Mouse (Mus musculus): ENCODE measurements around the gene Hmgb2.
"Not testable (repeated sequence)": the region's sequence is repeated elsewhere in the genome, so short reads cannot be mapped to it uniquely, and the experiment has no call there.

Gene Hmgb2

DNA sequence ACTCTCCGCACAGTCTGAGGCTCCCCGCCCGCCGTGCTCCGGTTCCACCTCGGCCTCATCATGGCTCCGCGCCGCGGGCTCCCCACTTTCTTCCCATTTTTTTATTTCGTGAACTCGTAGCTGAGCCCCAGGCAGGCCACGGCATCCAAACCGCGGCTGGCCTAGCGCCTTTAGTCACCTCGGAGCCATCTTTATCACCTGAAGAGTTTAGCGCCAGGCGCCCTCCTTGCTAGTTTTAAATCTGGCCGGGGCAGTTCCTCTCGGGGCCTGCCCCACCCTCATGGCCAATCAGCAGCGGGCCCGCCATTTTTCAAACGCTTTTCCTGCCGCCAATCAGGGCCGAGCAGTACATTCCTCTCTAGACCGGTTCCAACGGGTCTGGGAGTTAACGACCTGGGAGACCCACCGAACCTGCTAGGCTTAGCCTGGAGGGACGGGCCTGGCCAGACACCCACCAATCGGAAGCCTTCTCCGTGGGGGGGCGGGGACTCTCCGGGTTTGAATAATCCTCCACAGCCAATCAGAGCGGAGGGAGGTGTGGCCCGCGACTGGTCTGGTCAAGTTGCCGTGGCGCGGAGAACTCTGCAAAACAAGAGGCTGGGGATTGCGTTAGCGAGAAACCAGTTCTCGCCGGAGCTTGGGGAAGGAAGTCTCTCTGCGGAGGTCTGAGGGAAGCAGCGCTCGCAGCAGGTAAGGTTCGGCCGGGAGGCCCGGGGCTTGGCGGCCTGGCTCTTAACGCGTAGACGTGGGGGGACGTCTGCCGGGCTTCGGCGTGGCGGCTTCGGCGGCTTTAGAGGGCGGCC is at the start of gene Hmgb2:
TSS of gene Hmgb2 (plus strand) at position 592 of the 803 bp plus-strand sequence.
- peak; percentile 95 for DNase-seq (ENCODE audit: low spot score)

DNA sequence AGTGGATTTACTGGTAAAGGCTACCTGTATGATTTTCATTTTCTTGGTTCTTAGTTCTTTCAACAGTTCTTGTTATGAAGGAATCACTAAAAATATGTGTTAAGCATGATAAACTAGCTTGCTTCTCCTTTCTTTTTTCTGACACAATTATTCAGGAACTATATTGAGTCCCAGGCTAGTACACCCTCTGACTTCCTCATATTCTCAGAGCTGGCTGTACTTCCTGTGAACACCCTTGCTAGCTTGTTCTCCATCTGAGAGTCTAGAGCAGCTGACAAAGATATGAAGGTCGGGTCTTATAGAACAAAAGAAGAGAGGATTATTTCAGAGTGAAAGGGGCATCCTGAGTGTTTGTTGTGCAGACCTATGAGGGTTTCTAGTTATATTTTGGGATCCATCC is 48.9 kb upstream of the Hmgb2 start:
- DNase-seq (ENCODE audit: low spot score), result no peak

DNA sequence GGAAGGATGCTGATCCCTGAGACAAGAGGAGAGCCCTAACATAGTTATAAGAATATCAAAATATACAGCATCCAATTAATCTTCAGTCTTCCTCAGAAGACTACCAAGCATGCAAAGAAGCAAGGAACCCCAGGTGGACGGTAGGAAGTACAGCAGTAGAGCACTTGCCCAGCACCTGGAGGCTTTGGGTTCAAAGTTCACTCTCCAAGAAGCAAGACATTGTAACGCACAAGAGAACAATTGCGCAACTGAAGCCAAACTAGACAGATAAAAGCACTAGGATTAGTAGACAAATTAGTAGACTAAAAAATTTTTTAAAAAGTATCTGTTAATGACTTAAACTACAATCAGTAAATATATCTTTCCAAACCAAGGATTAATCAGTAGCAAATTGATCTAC is 48.0 kb upstream of the Hmgb2 start:
- DNase-seq (ENCODE audit: low spot score), result no peak

GRCm38 (mm10) chr8:57468624-57469023 is 43.1 kb upstream of the Hmgb2 start:
- DNase-seq (ENCODE audit: low spot score), result peak; percentile 2

DNA sequence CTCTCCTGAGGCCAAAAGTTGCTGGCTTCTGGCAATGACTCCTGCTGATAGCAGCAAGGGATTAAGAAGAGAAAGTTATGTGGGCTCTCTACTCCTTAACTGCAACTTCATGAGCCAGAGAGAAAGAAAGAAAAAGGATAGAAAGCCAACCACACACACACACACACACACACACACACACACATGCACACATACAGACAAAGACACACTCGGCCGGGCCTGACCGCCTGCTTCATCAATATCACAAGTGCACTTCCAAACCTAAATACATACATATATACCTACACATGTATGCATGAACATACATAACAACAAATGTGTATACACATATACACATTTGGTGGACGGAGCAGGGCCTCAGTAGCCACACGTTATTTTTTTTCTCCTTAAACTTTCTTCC is 40.8 kb upstream of the Hmgb2 start:
- DNase-seq (ENCODE audit: low spot score), result no peak

DNA sequence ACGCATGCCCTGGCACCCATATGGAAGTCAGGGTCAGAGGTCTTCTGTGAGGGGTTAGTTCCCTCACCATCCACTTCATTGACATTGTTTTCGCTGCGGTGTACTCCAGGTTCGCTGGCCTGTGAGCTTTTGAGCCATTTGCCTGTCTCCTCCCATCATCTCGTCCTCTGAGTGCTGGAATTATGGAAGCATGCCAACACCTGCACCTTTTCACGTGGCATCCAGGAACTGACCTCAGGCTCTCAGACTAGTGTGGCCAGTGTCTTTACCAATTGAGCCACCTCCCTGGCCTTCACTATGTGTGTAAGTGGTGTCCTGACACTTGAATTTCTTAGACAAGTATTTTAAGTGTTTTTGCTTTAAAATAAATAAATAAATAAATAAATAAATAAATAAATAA is 38.0 kb upstream of the Hmgb2 start:
- no peak for DNase-seq (ENCODE audit: low spot score)

- no peak for DNase-seq (ENCODE audit: low spot score)
Measured at GRCm38 (mm10) chr8:57478406-57478805, 33.3 kb upstream of the Hmgb2 start.

GRCm38 (mm10) chr8:57479700-57480099 is 32.0 kb upstream of the Hmgb2 start:
- no peak for DNase-seq (ENCODE audit: low spot score)

DNA sequence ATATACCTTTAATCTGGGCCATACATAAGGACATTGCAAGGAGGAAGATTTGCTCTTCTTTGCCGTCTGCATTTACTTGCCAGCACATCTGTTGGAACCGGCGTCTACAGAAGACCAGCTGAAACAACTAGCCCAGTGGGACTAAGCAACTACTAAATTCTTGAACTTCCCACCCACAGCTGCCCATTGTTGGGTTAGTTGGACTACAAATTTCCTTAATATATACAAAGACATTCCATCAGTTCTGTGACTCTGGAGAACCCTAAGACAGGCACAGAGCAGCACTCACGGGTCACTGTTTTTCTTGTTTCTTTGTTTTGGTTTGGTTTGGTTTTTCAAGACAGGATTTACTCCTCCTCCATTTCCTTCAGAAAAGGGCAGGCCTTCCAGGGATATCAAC is 31.1 kb upstream of the Hmgb2 start:
- DNase-seq (ENCODE audit: low spot score), result no peak

DNA sequence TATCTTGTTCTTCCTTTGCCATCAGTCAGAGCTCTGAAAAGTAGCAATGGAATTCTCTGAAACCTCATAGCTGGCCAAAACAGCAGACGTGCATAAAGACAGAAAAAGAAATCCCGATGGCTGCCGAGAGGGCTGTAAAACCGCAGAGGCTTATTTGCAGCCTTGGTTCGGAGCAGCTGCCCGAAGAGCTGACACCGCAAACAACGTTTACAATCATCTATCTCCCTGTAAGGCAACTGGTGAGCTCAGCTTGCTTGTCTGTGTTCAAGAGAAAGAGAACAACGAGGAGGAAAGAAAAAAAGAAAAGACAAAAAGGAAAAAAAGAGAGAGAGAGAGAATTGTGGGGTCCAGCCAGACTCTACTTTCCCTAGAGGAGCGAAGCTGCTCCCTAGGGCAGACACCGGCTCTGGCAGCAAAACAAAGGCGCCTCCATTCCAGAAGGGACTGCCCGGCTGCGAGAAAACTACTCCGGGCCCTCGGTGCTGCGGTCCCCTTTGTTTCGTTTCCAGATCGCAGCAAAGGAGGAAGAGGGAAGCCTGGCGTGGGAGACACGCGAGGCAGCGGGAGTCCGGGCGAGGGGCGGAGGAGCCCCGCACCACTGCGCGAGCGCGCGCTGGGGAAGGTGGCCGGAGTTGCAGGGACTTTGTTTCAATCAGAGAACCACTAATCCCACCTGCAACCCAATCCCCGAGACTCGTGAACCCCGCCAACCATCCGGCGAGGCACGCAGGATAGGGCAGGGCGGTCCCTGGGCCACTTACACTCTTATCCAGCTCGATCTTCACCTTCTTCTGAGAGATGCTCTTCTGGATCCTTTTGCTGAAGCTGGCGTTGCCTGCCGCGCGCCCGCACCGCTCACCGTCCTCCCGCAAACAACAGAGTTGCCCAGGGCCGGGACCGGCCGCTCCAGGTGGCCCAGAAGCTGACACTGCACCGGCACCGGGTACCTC is 24.9 kb upstream of the Hmgb2 start:
- DNase-seq (ENCODE audit: low spot score), result peak; percentile 36

DNA sequence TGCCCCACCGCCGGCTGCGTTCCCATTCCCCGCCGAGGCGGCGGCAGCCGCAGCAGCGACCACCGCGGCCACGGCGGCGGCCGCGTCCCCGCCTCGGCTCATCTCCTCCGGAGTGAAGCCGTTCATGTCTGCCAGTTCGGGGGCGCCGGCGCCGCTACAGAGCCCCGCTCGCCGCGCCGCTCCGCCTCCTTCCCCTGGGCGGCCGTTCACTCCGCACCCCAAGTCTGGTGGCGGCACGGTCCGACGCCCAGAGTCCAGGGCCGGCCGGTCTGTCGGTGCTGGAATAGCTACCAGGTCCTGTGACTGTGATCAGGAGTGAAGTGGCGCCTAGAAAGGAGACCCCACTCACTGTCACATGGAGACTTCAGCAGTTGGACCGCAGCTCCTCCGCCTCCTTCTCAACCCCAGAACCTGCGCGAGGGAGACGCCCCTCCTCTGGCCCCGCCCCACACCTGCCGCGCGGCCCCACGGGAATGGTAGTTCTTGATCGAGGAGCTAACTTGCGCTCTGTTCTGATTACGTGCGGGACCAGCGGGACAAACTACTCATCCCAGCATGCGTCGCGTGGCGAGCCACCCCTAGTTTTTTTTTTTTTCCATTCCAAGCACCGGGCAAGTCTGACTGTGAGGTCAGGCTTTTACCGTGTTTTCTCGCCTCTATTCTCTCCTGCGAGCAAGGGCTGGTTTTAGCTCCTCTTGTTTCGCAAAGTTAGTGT is 24.1 kb upstream of the Hmgb2 start, which contains the start of gene Sap30:
TSS of gene Sap30 (minus strand) at position 420 of the 715 bp plus-strand sequence.
- DNase-seq (ENCODE audit: low spot score), result peak; percentile 91

GRCm38 (mm10) chr8:57488312-57488765 is 23.4 kb upstream of the Hmgb2 start:
- no peak for DNase-seq (ENCODE audit: low spot score)

DNA sequence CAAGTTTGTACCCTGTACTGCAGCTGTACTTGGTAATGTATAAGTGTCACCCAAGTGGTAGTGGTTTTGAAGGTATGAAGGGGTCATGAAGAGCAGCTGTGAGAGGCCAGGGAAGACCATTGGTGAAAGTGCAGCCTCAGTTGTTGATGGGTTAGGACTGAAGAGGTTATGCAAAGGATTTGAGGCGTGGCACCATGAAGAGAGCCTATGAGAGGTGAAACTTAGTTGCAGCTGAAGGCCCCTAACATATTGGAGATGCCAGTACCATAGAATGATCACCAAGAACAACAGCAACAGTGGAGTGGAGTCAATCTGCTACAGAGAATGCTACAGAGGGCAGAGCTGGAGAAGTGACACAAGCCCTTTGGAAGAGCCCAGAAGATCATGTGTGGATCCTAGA is 22.3 kb upstream of the Hmgb2 start:
- no peak for DNase-seq (ENCODE audit: low spot score)

GRCm38 (mm10) chr8:57489896-57490295 is 21.8 kb upstream of the Hmgb2 start:
- no peak for DNase-seq (ENCODE audit: low spot score)

DNA sequence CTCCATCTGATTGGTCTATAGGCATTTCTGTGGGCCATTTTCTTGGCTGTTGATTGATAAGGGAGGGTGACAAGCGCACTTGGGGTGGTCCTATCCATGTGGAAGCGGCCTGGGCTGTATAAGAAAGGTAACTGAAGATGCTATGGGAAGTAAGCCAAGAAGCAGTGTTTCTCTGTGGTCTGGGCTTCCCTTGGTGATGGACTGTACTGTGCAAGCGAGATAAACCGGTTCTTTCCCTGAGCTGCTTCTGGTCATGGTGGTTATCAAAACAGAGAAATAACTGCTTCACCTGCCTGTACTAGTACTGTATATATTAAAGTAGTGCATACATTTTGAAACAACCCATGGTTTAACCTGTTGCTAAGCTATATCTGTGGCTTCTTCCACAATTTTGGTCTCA is 19.8 kb upstream of the Hmgb2 start:
- DNase-seq (ENCODE audit: low spot score), result no peak

- no peak for DNase-seq (ENCODE audit: low spot score)
Measured at GRCm38 (mm10) chr8:57498494-57498846, 13.2 kb upstream of the Hmgb2 start.

GRCm38 (mm10) chr8:57498847-57499511 is 12.7 kb upstream of the Hmgb2 start:
- peak; percentile 41 for DNase-seq (ENCODE audit: low spot score)

DNA sequence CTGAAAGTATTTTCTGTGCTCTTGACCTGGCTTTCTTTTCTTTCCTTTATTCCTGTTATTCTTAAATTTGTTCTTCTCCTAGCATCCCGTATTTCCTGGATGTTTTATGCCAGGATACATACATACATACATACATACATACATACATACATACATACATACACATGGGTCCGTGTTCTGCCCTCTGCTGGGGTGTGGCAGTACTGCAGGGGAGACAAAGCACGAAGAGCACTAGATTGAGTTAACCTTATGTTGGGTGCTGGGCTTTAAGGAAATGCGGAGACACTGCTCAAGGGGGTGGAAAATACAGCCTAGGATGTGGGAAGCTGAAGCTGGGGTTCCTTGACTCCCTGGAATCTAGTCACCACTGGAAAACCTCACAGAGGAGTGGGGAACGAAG is 8.1 kb upstream of the Hmgb2 start:
- no peak for DNase-seq (ENCODE audit: low spot score)

DNA sequence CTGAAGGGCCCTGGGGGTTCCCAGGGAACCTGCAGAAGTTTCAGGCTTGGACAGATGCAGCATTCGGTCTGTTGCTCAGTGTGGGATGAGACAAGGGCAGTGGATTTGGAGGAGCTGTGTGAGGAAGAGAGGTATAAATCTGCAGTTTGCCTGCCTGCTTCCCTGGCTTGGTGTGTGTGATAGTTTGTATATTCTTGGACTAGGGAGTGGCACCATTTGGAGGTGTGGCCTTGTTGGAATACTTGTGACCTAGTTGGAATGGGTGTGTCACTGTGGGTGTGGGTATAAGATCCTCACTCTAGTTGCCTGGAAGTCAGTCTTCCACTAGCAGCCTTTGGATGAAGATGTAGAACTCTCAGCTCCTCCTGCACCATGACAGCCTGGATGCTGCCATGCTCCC is 6.2 kb upstream of the Hmgb2 start:
- DNase-seq (ENCODE audit: low spot score), result not testable (repeated sequence)

- no peak for DNase-seq (ENCODE audit: low spot score)
Measured at GRCm38 (mm10) chr8:57507556-57508063, 4.1 kb upstream of the Hmgb2 start.

DNA sequence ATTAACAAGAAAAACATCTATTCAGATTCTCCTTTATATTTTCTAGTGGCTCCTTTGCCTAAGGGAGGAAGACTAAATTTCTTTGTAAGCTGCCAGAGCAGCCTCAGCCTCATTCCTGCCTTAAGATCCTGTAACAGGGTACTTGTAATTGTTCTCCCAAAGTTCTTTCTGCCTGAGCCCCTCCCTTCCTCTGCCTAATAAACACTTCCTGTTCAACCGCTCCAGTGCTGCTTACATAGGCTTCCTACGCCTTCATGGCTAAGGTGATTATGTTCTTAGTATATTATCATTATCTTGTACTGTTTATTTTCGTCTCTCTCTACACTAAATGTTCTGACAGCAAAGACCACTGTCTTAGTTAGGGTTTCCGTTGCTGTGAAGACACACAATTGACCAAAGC is 3.0 kb upstream of the Hmgb2 start:
- no peak for DNase-seq (ENCODE audit: low spot score)
